Mouse (Mus musculus): ENCODE measurements around the gene Hist2h2aa1. TPM values are rescaled to one million over a fixed set of nuclear protein-coding genes. Genes with fewer than 3 reads are reported as not detected.
A peak's percentile ranks its signal among the peaks of the same experiment; 100 is the strongest.
"Not testable (repeated sequence)": the region's sequence is repeated elsewhere in the genome, so short reads cannot be mapped to it uniquely, and the experiment has no call there.

The Hist2h2aa1 gene
- polyA plus RNA-seq, 1 experiment = 127 TPM

- TF ChIP-seq CTCF (IDR thresholded peaks at IDR 0.05; ENCODE audit: borderline replicate concordance, insufficient read depth, low read depth, low read length) (no peak), POLR2A (IDR thresholded peaks at IDR 0.05; ENCODE audit: borderline replicate concordance, insufficient read depth, low read length) (no peak)
- Histone ChIP-seq H3K4me3 (replicated peaks; ENCODE audit: insufficient read depth, low read depth, low read length) (no peak overlapping the region), H3K27me3 (ENCODE audit: control insufficient read depth, insufficient read depth, low read length) (no peaks in the 10 kb centered on the region), H3K4me1 (ENCODE audit: control insufficient read depth, insufficient read depth, low read length) (peaks cover 10% of the 10 kb centered on the region), H3K27ac (ENCODE audit: insufficient read depth, low read length) (no peak overlapping the region)
- WGBS = 64% methylated on average over 9 of the region's 9 CpGs
- no peak for DNase-seq
These were observed 4.5 kb upstream of the Hist2h2aa1 start for GRCm38 (mm10) chr3:96240799-96241197.

GRCm38 (mm10) chr3:96243921-96244572 lies 1.2 kb upstream of the Hist2h2aa1 start:
- peaks cover 10% of the 10 kb centered on the region for H3K4me1 ChIP-seq (ENCODE audit: control insufficient read depth, insufficient read depth, low read length)
- peak overlapping the region; percentile 93 for H3K27ac ChIP-seq (ENCODE audit: insufficient read depth, low read length)
- H3K4me3 ChIP-seq (replicated peaks; ENCODE audit: insufficient read depth, low read depth, low read length) = peak overlapping the region; percentile 26
- H3K27me3 ChIP-seq (ENCODE audit: control insufficient read depth, insufficient read depth, low read length) = no peaks in the 10 kb centered on the region
- TF ChIP-seq POLR2A (IDR thresholded peaks at IDR 0.05; ENCODE audit: borderline replicate concordance, insufficient read depth, low read length) = no peak
- no peak for TF ChIP-seq CTCF (IDR thresholded peaks at IDR 0.05; ENCODE audit: borderline replicate concordance, insufficient read depth, low read depth, low read length)
- DNase-seq = no peak
- 81% methylated on average over 7 of the region's 7 CpGs for WGBS

GRCm38 (mm10) chr3:96246018-96246417 lies 721 bp downstream of the Hist2h2aa1 start:
- under 1% methylated on average over 10 of the region's 21 CpGs for WGBS
- Histone ChIP-seq H3K27ac (ENCODE audit: insufficient read depth, low read length) (0 out of 2 replicates have a peak overlapping the region, but pooled peaks have one; percentile 61), H3K4me3 (replicated peaks; ENCODE audit: insufficient read depth, low read depth, low read length) (peak overlapping the region; percentile 71), H3K4me1 (ENCODE audit: control insufficient read depth, insufficient read depth, low read length) (peaks cover 10% of the 10 kb centered on the region)
- not testable (repeated sequence) for DNase-seq; H3K27me3 ChIP-seq (ENCODE audit: control insufficient read depth, insufficient read depth, low read length)

GRCm38 (mm10) chr3:96246427-96246856 lies 1.1 kb downstream of the Hist2h2aa1 start, which contains the start of gene Hist2h3c1:
TSS of gene Hist2h3c1 (plus strand) at chr3:96246685.
- H3K27ac ChIP-seq (ENCODE audit: insufficient read depth, low read length) = 0 out of 2 replicates have a peak within 1 kb of the TSS, but pooled peaks have one; percentile 61

GRCm38 (mm10) chr3:96247356-96248140 lies 2.3 kb downstream of the Hist2h2aa1 start:
- Histone ChIP-seq H3K4me1 (ENCODE audit: control insufficient read depth, insufficient read depth, low read length) (peaks cover 10% of the 10 kb centered on the region), H3K4me3 (replicated peaks; ENCODE audit: insufficient read depth, low read depth, low read length) (no peak overlapping the region), H3K27me3 (ENCODE audit: control insufficient read depth, insufficient read depth, low read length) (no peaks in the 10 kb centered on the region), H3K27ac (ENCODE audit: insufficient read depth, low read length) (no peak overlapping the region)
- WGBS = 33% methylated on average over 11 of the region's 11 CpGs
- TF ChIP-seq POLR2A (IDR thresholded peaks at IDR 0.05; ENCODE audit: borderline replicate concordance, insufficient read depth, low read length) = no peak
- TF ChIP-seq CTCF (IDR thresholded peaks at IDR 0.05; ENCODE audit: borderline replicate concordance, insufficient read depth, low read depth, low read length) = no peak
- no peak for DNase-seq

More at GRCm38 (mm10) chr3:96246427-96246856, 1.1 kb downstream of the Hist2h2aa1 start, which contains the start of gene Hist2h3c1:
- 0% methylated on average over 1 of the region's 47 CpGs for WGBS
- peak in 1 of 2 experiments; percentile 33 for DNase-seq
- Histone ChIP-seq H3K4me3 (replicated peaks; ENCODE audit: insufficient read depth, low read depth, low read length) (peak within 1 kb of the TSS; percentile 71), H3K4me1 (ENCODE audit: control insufficient read depth, insufficient read depth, low read length) (peaks cover 10% of the 10 kb centered on the region)
- H3K27me3 ChIP-seq (ENCODE audit: control insufficient read depth, insufficient read depth, low read length) = not testable (repeated sequence)

- no peaks in the 10 kb centered on the region for H3K27me3 ChIP-seq (ENCODE audit: control insufficient read depth, insufficient read depth, low read length)
- no peak for TF ChIP-seq CTCF (IDR thresholded peaks at IDR 0.05; ENCODE audit: borderline replicate concordance, insufficient read depth, low read depth, low read length)
- TF ChIP-seq POLR2A (IDR thresholded peaks at IDR 0.05; ENCODE audit: borderline replicate concordance, insufficient read depth, low read length) = no peak
- DNase-seq = no peak
- WGBS = 55% methylated on average over 6 of the region's 6 CpGs
- H3K27ac ChIP-seq (ENCODE audit: insufficient read depth, low read length) = no peak overlapping the region
- H3K4me3 ChIP-seq (replicated peaks; ENCODE audit: insufficient read depth, low read depth, low read length) = no peak overlapping the region
- peaks cover 10% of the 10 kb centered on the region for H3K4me1 ChIP-seq (ENCODE audit: control insufficient read depth, insufficient read depth, low read length)
These were observed 3.1 kb downstream of the Hist2h2aa1 start for GRCm38 (mm10) chr3:96248141-96249033.

- no peak for TF ChIP-seq POLR2A (IDR thresholded peaks at IDR 0.05; ENCODE audit: borderline replicate concordance, insufficient read depth, low read length)
- TF ChIP-seq CTCF (IDR thresholded peaks at IDR 0.05; ENCODE audit: borderline replicate concordance, insufficient read depth, low read depth, low read length) = no peak
- Histone ChIP-seq H3K4me3 (replicated peaks; ENCODE audit: insufficient read depth, low read depth, low read length) (no peak overlapping the region), H3K27ac (ENCODE audit: insufficient read depth, low read length) (no peak overlapping the region), H3K27me3 (ENCODE audit: control insufficient read depth, insufficient read depth, low read length) (no peaks in the 10 kb centered on the region), H3K4me1 (ENCODE audit: control insufficient read depth, insufficient read depth, low read length) (peaks cover 7% of the 10 kb centered on the region; the same call in 1 of the 2 replicates)
- WGBS = 52% methylated on average over 4 of the region's 4 CpGs
- no peak for DNase-seq
These were observed 3.7 kb downstream of the Hist2h2aa1 start for GRCm38 (mm10) chr3:96249034-96249345.

Data from cerebellum, adult 2 months (tissue).